Mouse (Mus musculus) spleen, adult 2 months (tissue): ENCODE results near the gene Zfand3. TPM values are rescaled to one million over a fixed set of nuclear protein-coding genes. Genes with fewer than 3 reads are reported as not detected.

Experiments used
- DNase-seq, 2 experiments: peaks; one replicate each; pipeline versions ENCODE4 v3.0.0 to v3.0.0-alpha.2; 2012 to 2021; ENCODE audit warnings: low spot score in 2 of 2, low read depth in 1 of 2
- H3K27ac ChIP-seq: fragments of 200-500 bp; 2 replicates; pipeline ENCODE4 v1.5.1; 2012; ENCODE audit warnings: low read length, inconsistent platforms; ENCODE audit not compliant: insufficient read depth
- H3K27me3 ChIP-seq: fragments of 200-500 bp; 2 replicates; pipeline ENCODE4 v1.6.1; 2012; ENCODE audit warnings: mild to moderate bottlenecking, moderate library complexity, low read length, inconsistent platforms; ENCODE audit not compliant: control insufficient read depth, insufficient read depth
- H3K36me3 ChIP-seq: fragments of 200-500 bp; 2 replicates; pipeline ENCODE4 v1.6.1; 2012; ENCODE audit warnings: mild to moderate bottlenecking, low read length, inconsistent platforms; ENCODE audit not compliant: control insufficient read depth, insufficient read depth
- H3K4me1 ChIP-seq: fragments of 200-500 bp; 2 replicates; pipeline ENCODE4 v1.6.1; 2011; ENCODE audit warnings: inconsistent platforms; ENCODE audit not compliant: control insufficient read depth, insufficient read depth, insufficient read length
- H3K4me3 ChIP-seq: fragments of 200-500 bp; 2 replicates; pipeline ENCODE4 v1.5.1; 2011; ENCODE audit warnings: mild to moderate bottlenecking, inconsistent platforms; ENCODE audit not compliant: insufficient read depth, insufficient read length; ENCODE audit errors: extremely low read depth
- CTCF ChIP-seq: fragments of 200-500 bp; IDR thresholded peaks from 2 replicates; pipeline ENCODE4 v1.5.1; 2011; ENCODE audit warnings: mild to moderate bottlenecking, inconsistent platforms; ENCODE audit not compliant: insufficient read depth, insufficient read length, insufficient replicate concordance; ENCODE audit errors: extremely low read depth
- POLR2A ChIP-seq: fragments of 200-500 bp; IDR thresholded peaks from 2 replicates; pipeline ENCODE4 v1.6.1; 2011; ENCODE audit warnings: low read depth, low read length, inconsistent platforms
- WGBS: fragments of 180-500 bp; shearing (Covaris S2); methylation state at CpG from one replicate; pipeline ENCODE4 v1.1.7; 2018; 5-methylcytosine and 5-hydroxymethylcytosine counted together
- polyA plus RNA-seq: library from polyadenylated mRNA; depleted of rRNA; stranded (reverse); fragments of >200 nt; gene quantifications from 2 replicates; pipeline ENCODE4 v1.2.3, GENCODE M21; 2012

Zfand3 gene
- polyA plus RNA-seq, 1 experiment = 50.5 TPM

DNA sequence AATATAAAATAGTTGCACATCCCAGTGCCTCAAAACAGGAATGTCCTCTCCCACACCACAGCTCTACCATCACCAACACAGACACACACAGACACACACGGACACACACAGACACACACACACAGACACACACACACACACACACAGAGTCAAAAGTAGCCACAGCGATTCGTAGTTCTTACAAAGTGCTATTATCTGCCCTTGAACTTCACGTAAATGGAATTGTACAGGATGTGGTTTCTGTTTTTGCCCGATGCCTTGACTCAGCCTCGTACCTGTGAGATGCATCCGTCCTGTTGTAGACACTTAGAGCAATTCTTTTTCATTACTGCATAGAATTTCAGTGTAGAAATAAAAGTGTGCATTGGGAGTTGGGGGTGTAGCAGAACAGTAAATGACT lies 31.3 kb upstream of the Zfand3 start:
- 50% methylated on average over 7 of the region's 7 CpGs for WGBS
- H3K4me1 ChIP-seq = no peaks in the 10 kb centered on the region
- DNase-seq = peak in 1 of 2 experiments; percentile 29
- no peak overlapping the region for H3K27ac ChIP-seq
- TF ChIP-seq CTCF (no peak), POLR2A (no peak)
- no peaks in the 10 kb centered on the region for H3K36me3 ChIP-seq
- no peak overlapping the region for H3K4me3 ChIP-seq
- no peaks in the 10 kb centered on the region for H3K27me3 ChIP-seq

DNA sequence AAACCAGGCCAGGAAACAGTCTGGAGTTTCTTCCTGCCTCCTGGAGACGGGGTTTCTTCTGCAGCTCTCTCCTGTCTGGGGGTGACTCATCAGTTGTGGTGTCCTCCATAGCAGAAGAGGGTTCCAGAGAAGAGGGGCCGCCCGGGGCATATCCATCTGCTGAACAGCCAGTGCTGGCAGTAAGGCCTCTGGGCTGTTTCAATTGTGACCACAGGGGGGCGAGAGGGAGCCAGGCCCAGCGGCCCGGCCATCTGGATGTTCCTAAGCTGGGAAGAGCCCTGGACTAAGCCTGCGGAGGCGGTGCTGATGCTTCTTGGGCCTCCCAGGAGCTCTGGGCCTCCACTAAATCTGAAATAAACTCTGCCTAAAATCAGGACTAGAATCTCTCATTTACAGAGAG lies 28.8 kb upstream of the Zfand3 start:
- peak in 1 of 2 experiments; percentile 63 for DNase-seq
- Histone ChIP-seq H3K27ac (no peak overlapping the region), H3K36me3 (no peaks in the 10 kb centered on the region), H3K4me3 (no peak overlapping the region), H3K4me1 (peaks cover 11% of the 10 kb centered on the region; the same call in 1 of the 2 replicates), H3K27me3 (no peaks in the 10 kb centered on the region)
- WGBS = 14% methylated on average over 8 of the region's 8 CpGs
- no peak for TF ChIP-seq POLR2A
- peak; percentile 85 for TF ChIP-seq CTCF

DNA sequence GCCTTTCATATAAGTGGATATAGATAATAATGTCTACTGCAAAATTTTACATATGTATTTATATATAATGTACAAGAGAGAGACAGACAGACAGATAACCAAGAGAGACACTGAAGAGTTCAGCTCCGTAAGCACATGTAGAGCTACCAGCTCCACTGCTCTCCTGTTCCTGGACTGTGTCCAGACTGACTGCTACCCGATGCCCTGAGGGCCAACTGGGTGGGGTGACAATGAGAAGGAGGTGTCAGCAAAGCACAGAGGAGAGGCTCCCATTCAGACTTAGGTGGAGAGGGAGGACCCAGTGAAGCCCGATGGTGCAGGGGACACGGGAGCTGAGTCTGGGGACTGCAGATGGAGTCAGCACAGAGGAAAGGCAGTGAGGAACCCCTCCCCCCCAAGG lies 25.5 kb upstream of the Zfand3 start:
- DNase-seq = no peak
- TF ChIP-seq POLR2A = no peak
- no peak for TF ChIP-seq CTCF
- Histone ChIP-seq H3K27ac (no peak overlapping the region), H3K36me3 (no peaks in the 10 kb centered on the region), H3K4me1 (peaks cover 11% of the 10 kb centered on the region; the same call in 1 of the 2 replicates), H3K4me3 (no peak overlapping the region), H3K27me3 (no peaks in the 10 kb centered on the region)
- WGBS = 64% methylated on average over 4 of the region's 4 CpGs

DNA sequence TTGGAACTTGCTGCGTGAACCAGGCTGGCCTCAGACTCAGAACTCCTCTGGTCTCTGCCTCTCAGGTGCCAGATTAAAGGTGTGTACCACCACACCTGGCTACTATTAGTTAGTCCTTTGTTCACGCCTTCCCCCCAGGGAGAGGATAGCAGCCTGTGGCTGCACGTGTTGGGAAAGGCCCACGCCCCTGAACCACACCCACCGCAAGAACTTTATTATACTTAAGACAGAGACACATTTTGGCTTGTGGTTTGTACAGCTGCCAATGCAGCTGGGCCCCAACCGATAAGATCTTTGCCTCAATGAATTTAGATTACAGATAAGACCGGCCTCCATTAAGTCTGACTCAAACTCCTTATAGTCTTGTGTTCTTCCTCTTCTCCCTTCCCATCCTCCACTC lies 24.7 kb upstream of the Zfand3 start:
- Histone ChIP-seq H3K27ac (no peak overlapping the region), H3K4me3 (no peak overlapping the region), H3K27me3 (no peaks in the 10 kb centered on the region), H3K4me1 (peaks cover 11% of the 10 kb centered on the region; the same call in 1 of the 2 replicates), H3K36me3 (no peaks in the 10 kb centered on the region)
- TF ChIP-seq POLR2A (no peak), CTCF (no peak)
- WGBS = 10% methylated on average over 7 of the region's 7 CpGs
- no peak for DNase-seq

DNA sequence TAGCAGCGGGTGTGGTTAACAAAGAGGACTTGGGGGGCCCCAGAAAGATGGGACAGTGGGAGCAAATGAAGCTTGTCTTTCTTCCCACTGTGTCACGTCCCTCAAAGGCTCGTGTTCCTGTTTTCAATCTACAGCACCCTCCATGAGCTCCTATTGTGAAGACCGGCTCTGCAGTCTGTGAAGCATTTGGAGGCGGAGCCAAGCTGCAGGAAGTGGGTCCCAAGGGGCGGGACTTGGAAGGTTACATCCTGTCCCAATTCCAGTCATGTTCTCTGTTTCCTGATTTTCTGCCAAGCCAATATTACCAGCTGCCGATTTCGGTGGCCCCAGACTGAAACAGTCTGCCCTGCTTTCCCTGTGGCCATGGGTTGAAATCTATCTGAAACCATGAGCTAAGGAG lies 23.0 kb upstream of the Zfand3 start:
- 79% methylated on average over 8 of the region's 8 CpGs for WGBS

DNA sequence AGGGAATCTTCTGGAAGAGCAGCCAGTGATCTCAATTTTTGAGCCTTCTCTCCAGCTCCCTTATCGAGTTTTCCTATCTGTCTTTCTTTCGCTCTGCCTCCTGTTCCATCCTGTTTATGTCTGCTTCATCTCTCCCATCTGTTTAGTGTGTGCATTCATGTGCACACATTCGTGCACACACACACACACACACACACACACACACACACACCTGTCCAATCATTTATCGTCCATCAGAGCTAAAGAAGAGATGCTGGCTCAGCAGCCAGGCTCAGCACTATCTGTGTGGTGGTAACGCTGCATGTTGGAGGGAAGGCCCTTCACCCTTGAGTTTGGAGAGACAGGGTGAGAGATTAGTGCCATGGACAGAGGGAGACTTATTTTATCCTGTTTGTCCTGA lies 21.3 kb upstream of the Zfand3 start:
- Histone ChIP-seq H3K27ac (no peak overlapping the region), H3K4me1 (peaks cover 11% of the 10 kb centered on the region; the same call in 1 of the 2 replicates), H3K4me3 (no peak overlapping the region), H3K27me3 (no peaks in the 10 kb centered on the region), H3K36me3 (no peaks in the 10 kb centered on the region)
- WGBS = 83% methylated on average over 5 of the region's 5 CpGs
- no peak for DNase-seq
- TF ChIP-seq POLR2A = no peak
- no peak for TF ChIP-seq CTCF

More for the DNA sequence above, 23.0 kb upstream of the Zfand3 start:
- Histone ChIP-seq H3K27me3 (no peaks in the 10 kb centered on the region), H3K4me3 (no peak overlapping the region), H3K36me3 (no peaks in the 10 kb centered on the region), H3K4me1 (peaks cover 11% of the 10 kb centered on the region; the same call in 1 of the 2 replicates), H3K27ac (no peak overlapping the region)
- no peak for DNase-seq
- TF ChIP-seq CTCF (no peak), POLR2A (no peak)

DNA sequence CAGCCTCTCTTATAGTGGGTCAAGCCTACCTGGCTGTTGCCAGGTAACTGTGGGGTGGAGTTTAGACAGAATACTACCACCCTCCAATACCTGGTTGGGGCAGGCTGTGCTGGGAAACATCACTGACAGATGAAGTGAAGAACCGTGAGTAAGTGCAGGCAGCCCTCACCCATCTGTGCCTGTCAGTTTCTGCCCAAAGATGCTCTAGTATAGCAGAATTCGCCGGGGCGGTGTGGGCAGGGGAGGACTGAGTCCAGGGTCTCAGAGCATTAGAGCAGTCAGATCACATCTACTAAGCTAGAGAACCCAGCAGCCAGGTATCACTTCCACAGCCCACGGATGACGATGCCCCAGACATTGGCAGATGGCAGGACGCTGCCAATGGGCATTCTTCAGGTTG lies 19.6 kb upstream of the Zfand3 start:
- no peaks in the 10 kb centered on the region for H3K36me3 ChIP-seq
- H3K27ac ChIP-seq = no peak overlapping the region
- DNase-seq = no peak
- WGBS = 85% methylated on average over 7 of the region's 7 CpGs
- H3K4me3 ChIP-seq = no peak overlapping the region
- no peaks in the 10 kb centered on the region for H3K27me3 ChIP-seq
- TF ChIP-seq CTCF (no peak), POLR2A (no peak)
- H3K4me1 ChIP-seq = peaks cover 4% of the 10 kb centered on the region; the same call in 1 of the 2 replicates
